Mouse (Mus musculus) stomach, postnatal 0 days (tissue): ENCODE measurements around the gene Edc4.

ENCODE experiments used
- CTCF ChIP-seq: IDR thresholded peaks from 2 replicates; pipeline ENCODE4 v1.5.1; 2016; ENCODE audit warnings: antibody characterized with exemption, low read depth, mild to moderate bottlenecking, moderate library complexity
- EP300 ChIP-seq: optimal IDR thresholded peaks from 2 replicates; pipeline ENCODE3; 2016; ENCODE audit warnings: antibody characterized with exemption

DNA sequence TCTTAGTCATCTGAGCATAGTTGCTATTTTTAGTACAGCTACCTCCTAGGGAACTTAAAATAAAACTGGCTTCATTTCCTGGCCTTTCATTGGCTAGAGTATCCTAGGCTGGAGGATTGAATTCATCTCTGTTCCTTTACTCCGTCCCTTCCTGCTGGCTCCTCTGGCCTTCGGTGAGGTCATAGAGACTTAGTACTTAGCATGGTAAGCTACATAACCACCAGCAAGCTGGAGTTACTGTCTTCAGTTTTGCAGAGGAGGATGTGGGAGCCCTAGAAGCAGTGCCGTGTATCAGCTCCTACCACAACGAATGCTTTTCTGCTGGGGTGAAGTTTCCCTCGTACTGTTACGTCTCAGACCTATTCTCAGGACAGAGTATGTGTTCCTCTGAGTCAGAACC lies 6.4 kb upstream of the Edc4 start:
- no peak for TF ChIP-seq EP300
- no peak for TF ChIP-seq CTCF
